ENCODE assay signal across 18 mouse cellular contexts in the genomic region with DNA sequence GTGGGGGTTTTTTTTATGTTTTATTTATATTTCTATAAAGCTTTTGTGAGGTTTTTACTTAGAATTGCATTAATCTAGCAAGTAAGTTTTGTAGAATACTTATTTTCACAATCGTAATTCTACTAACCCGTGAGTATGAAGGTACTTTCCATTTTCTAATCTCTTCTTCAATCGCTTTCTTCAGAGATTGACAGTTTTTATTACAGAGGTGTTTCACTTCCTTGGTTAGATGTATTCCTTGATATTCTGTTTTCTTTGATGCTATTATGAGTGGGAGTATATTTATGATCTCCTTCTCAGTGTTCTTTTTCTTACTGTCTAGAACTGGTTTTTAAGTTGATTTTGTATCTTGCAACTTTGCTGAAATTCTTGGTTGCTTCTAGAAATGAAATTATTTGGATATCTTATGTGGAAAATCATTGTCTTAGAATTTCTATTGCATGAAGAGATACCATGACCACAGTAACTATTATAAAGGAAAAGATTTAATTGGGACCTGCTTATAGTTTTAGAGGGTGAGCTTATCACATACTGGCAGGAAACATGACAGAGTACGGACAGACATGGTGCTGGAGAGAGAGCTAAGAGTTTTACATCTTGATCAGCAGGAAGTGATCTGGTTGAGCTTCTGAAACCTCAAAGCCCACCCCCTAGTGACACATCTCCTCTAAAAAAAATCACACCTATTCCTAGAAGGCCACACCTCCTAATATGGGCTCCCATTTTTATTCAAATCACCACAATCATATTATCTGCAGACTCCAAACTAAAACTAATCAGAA.
A peak's percentile ranks its signal among the peaks of the same experiment; 100 is the strongest.
DNase-seq lines count a peak whose midpoint lies in the region; ATAC-seq lines count a peak whose summit lies in the region.
"Had no signal": no experiment of that assay in that cellular context is flagged by ENCODE, and none has a peak within 500 bp of the region (broad histone marks: within the 10 kb centered on the region; RNA-seq: fewer than 3 reads in every experiment).

No protein-coding gene starts in this region.

- peak; percentile 90 for ATAC-seq in inflammation-experienced regulatory T-cells, adult 6 months
- ATAC-seq: forebrain, embryonic 15.5 days; intestine, embryonic 16.5 days had no signal

- DNase-seq in CD4-positive helper T cell, adult 2 months (ENCODE audit: low read depth, low spot score): peak; percentile 49
- DNase-seq in T-cell, adult 2 months (ENCODE audit: low spot score): peak; percentile 0
- DNase-seq in cerebellum, postnatal 25 days: no peak
- DNase-seq in right cerebral cortex, adult 2 months (ENCODE audit: low spot score in 2 of 2): no peak
- DNase-seq in B cell, adult 2 months: no peak
- DNase-seq: adrenal gland, adult 2 months; adrenal gland, postnatal 14 days; cerebellum, adult 11 months; cerebellum, adult 2 months; cerebellum, adult 9-11 months; cerebellum, postnatal 36 days; embryo, embryonic 11 days; gastrocnemius, postnatal 10 days; gastrocnemius, postnatal 36 days; kidney, adult 18-20 months had no signal

Comparison
In these comparisons a context has a peak if more than half of its experiments do, and no peak if none do; other contexts are left out.
1. DNase-seq: peak in CD4-positive helper T cell, adult 2 months (single experiment) and T-cell, adult 2 months (single experiment); none in cerebellum, postnatal 25 days (0 of 2), right cerebral cortex, adult 2 months (0 of 2) and B cell, adult 2 months (0 of 2).